Mouse (Mus musculus) megakaryocyte, embryonic 14.5 days (primary cell): ENCODE results near the gene Cenpb. TPM values are rescaled to one million over a fixed set of nuclear protein-coding genes. Genes with fewer than 3 reads are reported as not detected.

Source experiments
- H3K27me3 ChIP-seq: replicated peaks from 2 replicates; pipeline ENCODE3; 2012; ENCODE audit warnings: inconsistent platforms
- H3K36me3 ChIP-seq: replicated peaks from 2 replicates; pipeline ENCODE3; 2012; ENCODE audit warnings: low read length, inconsistent platforms, mixed read lengths
- H3K4me1 ChIP-seq: 2 replicates; pipeline ENCODE4 v1.6.1; 2012; ENCODE audit warnings: inconsistent platforms
- H3K4me3 ChIP-seq: replicated peaks from 2 replicates; pipeline ENCODE3; 2012; ENCODE audit warnings: moderate library complexity, mild to moderate bottlenecking, inconsistent platforms
- H3K9me3 ChIP-seq: 2 replicates; pipeline ENCODE4 v1.6.1; 2012; ENCODE audit warnings: inconsistent platforms
- FLI1 ChIP-seq: IDR thresholded peaks from 2 replicates; pipeline ENCODE4 v1.6.1; 2012; ENCODE audit warnings: low read length, inconsistent platforms, mixed read lengths
- GATA1 ChIP-seq: IDR thresholded peaks from 3 replicates; pipeline ENCODE4 v1.6.1; 2012; ENCODE audit warnings: mixed read lengths, low read length, inconsistent platforms, borderline replicate concordance
- polyA plus RNA-seq: library from polyadenylated mRNA; stranded (reverse); fragments of >175 nt; gene quantifications from 2 replicates; pipeline ENCODE4 v1.2.3, GENCODE M21; 2012; ENCODE audit warnings: low replicate concordance; ENCODE audit not compliant: insufficient read depth

Gene Cenpb
- polyA plus RNA-seq, 1 experiment: 147 TPM

GRCm38 (mm10) chr2:131141336-131141986, 38.4 kb downstream of the Cenpb start:
- peaks cover 61% of the 10 kb centered on the region for H3K36me3 ChIP-seq
- peaks cover 85% of the 10 kb centered on the region for H3K4me1 ChIP-seq
- no peak overlapping the region for H3K4me3 ChIP-seq
- H3K9me3 ChIP-seq: no peaks in the 10 kb centered on the region
- H3K27me3 ChIP-seq: peaks cover 15% of the 10 kb centered on the region
- TF ChIP-seq GATA1: no peak
- TF ChIP-seq FLI1: no peak

- Histone ChIP-seq H3K4me3 (no peak overlapping the region), H3K27me3 (peaks cover 15% of the 10 kb centered on the region), H3K9me3 (no peaks in the 10 kb centered on the region), H3K4me1 (peaks cover 87% of the 10 kb centered on the region), H3K36me3 (peaks cover 51% of the 10 kb centered on the region)
- TF ChIP-seq FLI1: no peak
- TF ChIP-seq GATA1: no peak
Measured at GRCm38 (mm10) chr2:131140533-131140905, 39.3 kb downstream of the Cenpb start.

- H3K36me3 ChIP-seq: peaks cover 46% of the 10 kb centered on the region
- no peaks in the 10 kb centered on the region for H3K9me3 ChIP-seq
- peaks cover 90% of the 10 kb centered on the region for H3K4me1 ChIP-seq
Measured at GRCm38 (mm10) chr2:131139886-131140532, 39.9 kb downstream of the Cenpb start.

GRCm38 (mm10) chr2:131139287-131139686, 40.6 kb downstream of the Cenpb start:
- no peak overlapping the region for H3K4me3 ChIP-seq
- H3K9me3 ChIP-seq: no peaks in the 10 kb centered on the region
- peaks cover 90% of the 10 kb centered on the region for H3K4me1 ChIP-seq
- TF ChIP-seq GATA1 (no peak), FLI1 (no peak)
- H3K27me3 ChIP-seq: peaks cover 12% of the 10 kb centered on the region
- H3K36me3 ChIP-seq: peaks cover 42% of the 10 kb centered on the region

More at GRCm38 (mm10) chr2:131139886-131140532, 39.9 kb downstream of the Cenpb start:
- no peak overlapping the region for H3K4me3 ChIP-seq
- peaks cover 15% of the 10 kb centered on the region for H3K27me3 ChIP-seq
- TF ChIP-seq FLI1: no peak

- Histone ChIP-seq H3K36me3 (peaks cover 40% of the 10 kb centered on the region), H3K27me3 (peaks cover 12% of the 10 kb centered on the region), H3K9me3 (no peaks in the 10 kb centered on the region), H3K4me3 (no peak overlapping the region), H3K4me1 (peaks cover 95% of the 10 kb centered on the region)
- TF ChIP-seq FLI1: no peak
- TF ChIP-seq GATA1: no peak
Measured at GRCm38 (mm10) chr2:131138760-131139159, 41.1 kb downstream of the Cenpb start.

- peaks cover 12% of the 10 kb centered on the region for H3K27me3 ChIP-seq
- no peaks in the 10 kb centered on the region for H3K9me3 ChIP-seq
- H3K4me1 ChIP-seq: peaks cover 96% of the 10 kb centered on the region
- TF ChIP-seq GATA1: no peak
- no peak for TF ChIP-seq FLI1
- H3K4me3 ChIP-seq: no peak overlapping the region
- H3K36me3 ChIP-seq: peaks cover 35% of the 10 kb centered on the region
Measured at GRCm38 (mm10) chr2:131138296-131138695, 41.6 kb downstream of the Cenpb start.

GRCm38 (mm10) chr2:131135521-131136139, 44.2 kb downstream of the Cenpb start:
- H3K9me3 ChIP-seq: no peaks in the 10 kb centered on the region
- H3K27me3 ChIP-seq: peaks cover 2% of the 10 kb centered on the region
- peaks cover 76% of the 10 kb centered on the region for H3K4me1 ChIP-seq
- TF ChIP-seq FLI1 (no peak), GATA1 (0 out of 3 replicates have a peak, but pooled peaks have one; percentile 12)
- peaks cover 13% of the 10 kb centered on the region for H3K36me3 ChIP-seq
- H3K4me3 ChIP-seq: peak overlapping the region; percentile 75

- TF ChIP-seq FLI1 (no peak), GATA1 (no peak)
- Histone ChIP-seq H3K4me3 (peak overlapping the region; percentile 75), H3K27me3 (no peaks in the 10 kb centered on the region), H3K4me1 (peaks cover 69% of the 10 kb centered on the region), H3K9me3 (no peaks in the 10 kb centered on the region), H3K36me3 (peaks cover 11% of the 10 kb centered on the region)
Measured at GRCm38 (mm10) chr2:131134826-131135400, 45.0 kb downstream of the Cenpb start.

- no peak for TF ChIP-seq GATA1
- TF ChIP-seq FLI1: no peak
- H3K9me3 ChIP-seq: no peaks in the 10 kb centered on the region
- H3K4me3 ChIP-seq: peak overlapping the region; percentile 50
- peaks cover 11% of the 10 kb centered on the region for H3K36me3 ChIP-seq
- peaks cover 64% of the 10 kb centered on the region for H3K4me1 ChIP-seq
- peaks cover 3% of the 10 kb centered on the region for H3K27me3 ChIP-seq
Measured at GRCm38 (mm10) chr2:131134381-131134780, 45.5 kb downstream of the Cenpb start.
